Mouse (Mus musculus) left cerebral cortex, postnatal 25 days (tissue): ENCODE results near the gene Mier1. TPM values are rescaled to one million over a fixed set of nuclear protein-coding genes. Genes with fewer than 3 reads are reported as not detected.

Source experiments
- total RNA-seq, 2 experiments: library from RNA; stranded (reverse); gene quantifications; 2 replicates each; pipeline ENCODE4 v1.2.3; 2021

The Mier1 gene
- total RNA-seq, 2 experiments from 2014 or later: 39.1 to 42.7 TPM

Other genes with a start within 250 kb of the Mier1 start
- under 1 TPM; 0.18 to 0.41 TPM for gene Tctex1d1, start 135.8 kb upstream of the Mier1 start, total RNA-seq
- 1 to 10 TPM; 1.3 to 1.4 TPM for gene Insl5, start 87.5 kb upstream of the Mier1 start, total RNA-seq
- gene Wdr78, start 165 bp downstream of the Mier1 start, total RNA-seq: 10 to 100 TPM; 13.0 to 16.5 TPM
- 10 to 100 TPM; 12.1 to 13.5 TPM for gene Slc35d1, start 100.8 kb downstream of the Mier1 start, total RNA-seq
- gene 4921539E11Rik, start 176.5 kb downstream of the Mier1 start, total RNA-seq: not detected
- gene Oma1, start 199.4 kb downstream of the Mier1 start, total RNA-seq: 1 to 10 TPM; 8.4 to 9.1 TPM